Mouse (Mus musculus): ENCODE measurements around the gene Gm9044. TPM values are rescaled to one million over a fixed set of nuclear protein-coding genes. Genes with fewer than 3 reads are reported as not detected.
"Not testable (repeated sequence)": the region's sequence is repeated elsewhere in the genome, so short reads cannot be mapped to it uniquely, and the experiment has no call there.

The Gm9044 gene
- total RNA-seq (2015; ENCODE audit: low replicate concordance) (not detected in 2 replicates), total RNA-seq (2017; ENCODE audit: low replicate concordance) (0.17 TPM in 1 of 2 replicates, not detected in the other)

GRCm38 (mm10) chr10:118332308-118332707 is at the start of gene Gm9044:
Gene Gm9044, minus strand, starts transcription at chr10:118332408.
- not testable (repeated sequence) for ATAC-seq (replicated peaks; ENCODE audit: low FRiP score, poor library complexity, severe bottlenecking)

GRCm38 (mm10) chr10:118370443-118370842 is 38.2 kb upstream of the Gm9044 start:
- ATAC-seq (replicated peaks; ENCODE audit: low FRiP score, poor library complexity, severe bottlenecking), result no peak

GRCm38 (mm10) chr10:118369518-118369917 is 37.3 kb upstream of the Gm9044 start:
- ATAC-seq (replicated peaks; ENCODE audit: low FRiP score, poor library complexity, severe bottlenecking), result no peak

DNA sequence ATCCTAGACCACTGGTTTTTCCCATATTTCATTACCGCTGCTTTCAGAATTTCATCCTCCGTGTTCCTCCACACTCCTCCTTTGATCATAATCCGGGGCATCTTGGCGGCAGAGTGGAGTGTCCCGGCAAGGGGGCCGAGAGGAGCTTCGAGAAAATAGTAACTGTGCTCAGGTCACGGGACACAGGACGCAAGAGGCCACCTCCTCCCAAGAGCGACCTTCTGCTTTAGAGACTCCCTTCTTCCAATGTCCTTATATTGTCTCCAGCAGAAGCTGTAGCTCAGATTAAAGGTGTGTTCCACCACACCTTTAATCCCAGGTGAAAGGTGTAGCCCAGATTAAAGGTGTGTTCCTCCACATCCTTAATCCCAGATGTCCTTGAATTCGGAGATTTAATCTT is 21.8 kb upstream of the Gm9044 start, which contains the start of gene Gm9049:
Gm9049 (minus strand) TSS at position 101 of the 400 bp plus-strand sequence.
- not testable (repeated sequence) for ATAC-seq (replicated peaks; ENCODE audit: low FRiP score, poor library complexity, severe bottlenecking)

DNA sequence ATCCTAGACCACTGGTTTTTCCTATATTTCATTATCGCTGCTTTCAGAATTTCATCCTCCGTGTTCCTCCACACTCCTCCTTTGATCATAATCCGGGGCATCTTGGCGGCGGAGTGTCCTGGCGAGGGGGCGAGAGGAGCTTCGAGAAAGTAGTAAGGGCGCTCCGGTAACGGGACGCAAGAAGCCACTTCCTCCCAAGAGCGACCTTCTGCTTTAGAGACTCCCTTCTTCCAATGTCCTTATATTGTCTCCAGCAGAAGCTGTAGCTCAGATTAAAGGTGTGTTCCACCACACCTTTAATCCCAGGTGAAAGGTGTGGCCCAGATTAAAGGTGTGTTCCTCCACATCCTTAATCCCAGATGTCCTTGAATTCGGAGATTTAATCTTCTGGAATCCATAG is 16.4 kb upstream of the Gm9044 start, which contains the start of gene Gm9048:
Gm9048 (minus strand) TSS at position 101 of the 400 bp plus-strand sequence.
- not testable (repeated sequence) for ATAC-seq (replicated peaks; ENCODE audit: low FRiP score, poor library complexity, severe bottlenecking)

GRCm38 (mm10) chr10:118343155-118343554 is 10.9 kb upstream of the Gm9044 start, which contains the start of gene Gm9046:
Gene Gm9046, minus strand, starts transcription at chr10:118343255.
- not testable (repeated sequence) for ATAC-seq (replicated peaks; ENCODE audit: low FRiP score, poor library complexity, severe bottlenecking)

DNA sequence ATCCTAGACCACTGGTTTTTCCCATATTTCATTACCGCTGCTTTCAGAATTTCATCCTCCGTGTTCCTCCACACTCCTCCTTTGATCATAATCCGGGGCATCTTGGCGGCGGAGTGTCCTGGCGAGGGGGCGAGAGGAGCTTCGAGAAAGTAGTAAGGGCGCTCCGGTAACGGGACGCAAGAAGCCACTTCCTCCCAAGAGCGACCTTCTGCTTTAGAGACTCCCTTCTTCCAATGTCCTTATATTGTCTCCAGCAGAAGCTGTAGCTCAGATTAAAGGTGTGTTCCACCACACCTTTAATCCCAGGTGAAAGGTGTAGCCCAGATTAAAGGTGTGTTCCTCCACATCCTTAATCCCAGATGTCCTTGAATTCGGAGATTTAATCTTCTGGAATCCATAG is 5.5 kb upstream of the Gm9044 start, which contains the start of gene Gm9045:
Gm9045 (minus strand) TSS at position 101 of the 400 bp plus-strand sequence.
- not testable (repeated sequence) for ATAC-seq (replicated peaks; ENCODE audit: low FRiP score, poor library complexity, severe bottlenecking)

- not testable (repeated sequence) for ATAC-seq (replicated peaks; ENCODE audit: low FRiP score, poor library complexity, severe bottlenecking)
These were observed 5.3 kb downstream of the Gm9044 start, which contains the start of gene Gm9040 for GRCm38 (mm10) chr10:118326869-118327268. Gene Gm9040, minus strand, starts transcription at chr10:118326969.

DNA sequence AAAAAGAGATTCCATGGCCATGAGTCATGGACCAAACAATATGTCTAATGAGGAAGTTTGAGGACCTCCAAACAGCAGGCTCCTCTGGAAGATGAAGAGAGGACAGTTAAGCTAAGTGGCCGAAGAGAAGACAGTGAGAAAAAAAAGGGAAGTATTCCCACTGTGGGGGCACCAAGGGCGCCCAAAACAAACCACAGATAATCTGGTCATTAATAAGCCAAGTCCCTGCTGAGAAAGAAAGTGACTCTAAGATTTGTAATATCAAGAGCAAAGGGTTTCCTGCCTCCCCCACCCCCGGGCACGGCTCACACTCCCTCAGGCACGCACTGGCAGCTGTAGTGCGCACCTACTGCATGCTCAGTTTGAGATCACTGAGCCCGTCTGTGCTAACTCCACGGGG is 13.2 kb downstream of the Gm9044 start:
- no peak for ATAC-seq (replicated peaks; ENCODE audit: low FRiP score, poor library complexity, severe bottlenecking)

DNA sequence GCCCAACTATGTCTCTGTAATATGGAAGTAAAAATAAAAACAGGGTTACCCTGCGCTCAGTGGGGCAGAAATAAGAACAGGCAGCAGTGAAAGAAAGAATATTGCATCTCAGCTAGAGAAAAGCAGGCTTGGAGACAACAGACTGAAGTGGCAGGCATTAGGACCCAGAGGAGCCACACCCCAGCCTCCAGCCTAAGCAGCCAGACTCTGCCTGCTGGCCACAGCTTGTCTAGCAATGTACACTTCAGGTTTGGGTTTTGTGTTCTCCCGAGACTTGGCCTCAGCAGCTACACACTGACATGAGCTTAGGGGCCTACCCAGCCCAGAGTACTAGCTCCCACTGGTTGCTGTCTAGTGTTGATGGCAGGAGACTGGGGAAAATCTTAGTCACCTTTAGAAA is 30.1 kb downstream of the Gm9044 start:
- not testable (repeated sequence) for ATAC-seq (replicated peaks; ENCODE audit: low FRiP score, poor library complexity, severe bottlenecking)

DNA sequence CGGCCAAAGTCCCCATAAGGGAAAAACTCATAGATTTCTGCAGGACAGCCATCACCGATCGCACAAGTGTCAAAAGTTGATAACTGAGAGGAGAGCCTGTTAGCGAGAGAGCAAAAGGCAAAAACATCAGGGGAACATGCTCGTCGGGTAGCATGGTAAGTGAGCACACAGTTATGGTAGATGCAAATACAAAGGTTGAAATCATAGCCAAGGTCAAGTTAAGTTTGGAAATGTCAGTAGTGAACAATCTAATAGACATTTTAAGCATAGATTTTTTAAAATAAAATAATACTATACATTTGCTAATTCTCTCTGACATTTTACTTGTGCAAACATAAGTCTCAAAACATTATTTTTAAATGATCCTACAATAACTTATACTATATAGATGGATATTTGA is 37.3 kb downstream of the Gm9044 start, which contains the start of gene Iltifb:
Iltifb (minus strand) TSS at position 101 of the 400 bp plus-strand sequence.
- no peak for ATAC-seq (replicated peaks; ENCODE audit: low FRiP score, poor library complexity, severe bottlenecking)

- ATAC-seq (replicated peaks; ENCODE audit: low FRiP score, poor library complexity, severe bottlenecking), result not testable (repeated sequence)
These were observed 49.2 kb downstream of the Gm9044 start for GRCm38 (mm10) chr10:118283016-118283415.

- not testable (repeated sequence) for ATAC-seq (replicated peaks; ENCODE audit: low FRiP score, poor library complexity, severe bottlenecking)
These were observed 49.6 kb downstream of the Gm9044 start for GRCm38 (mm10) chr10:118282565-118282964.

Other genes starting within 250 kb of the Gm9044 start
- gene Mdm1, start 190.6 kb downstream of the Gm9044 start, total RNA-seq (2015; ENCODE audit: low replicate concordance), result 2.1 and 14.8 TPM in 2 replicates
- gene Mdm1, start 190.6 kb downstream of the Gm9044 start, total RNA-seq (2017; ENCODE audit: low replicate concordance), result 6.3 and 7.3 TPM in 2 replicates
- not detected in 2 replicates for gene Il22, start 127.5 kb downstream of the Gm9044 start, total RNA-seq (2015; ENCODE audit: low replicate concordance)
- not detected in 2 replicates for gene Il22, start 127.5 kb downstream of the Gm9044 start, total RNA-seq (2017; ENCODE audit: low replicate concordance)
- not detected in 2 replicates for gene Gm32717, start 91.6 kb downstream of the Gm9044 start, total RNA-seq (2015; ENCODE audit: low replicate concordance)
- 0.28 TPM in 1 of 2 replicates, not detected in the other for gene Gm32717, start 91.6 kb downstream of the Gm9044 start, total RNA-seq (2017; ENCODE audit: low replicate concordance)
- gene Gm32802, start 73.7 kb downstream of the Gm9044 start, total RNA-seq (2015; ENCODE audit: low replicate concordance), result not detected in 2 replicates
- 0.28 TPM in 1 of 2 replicates, not detected in the other for gene Gm32802, start 73.7 kb downstream of the Gm9044 start, total RNA-seq (2017; ENCODE audit: low replicate concordance)
- not detected in 2 replicates for gene Iltifb, start 37.4 kb downstream of the Gm9044 start, total RNA-seq (2015; ENCODE audit: low replicate concordance)
- gene Iltifb, start 37.4 kb downstream of the Gm9044 start, total RNA-seq (2017; ENCODE audit: low replicate concordance), result not detected in 2 replicates
- not detected in 2 replicates for gene Gm9040, start 5.4 kb downstream of the Gm9044 start, total RNA-seq (2015; ENCODE audit: low replicate concordance)
- gene Gm9040, start 5.4 kb downstream of the Gm9044 start, total RNA-seq (2017; ENCODE audit: low replicate concordance), result 0.17 TPM in 1 of 2 replicates, not detected in the other
- gene Gm9045, start 5.4 kb upstream of the Gm9044 start, total RNA-seq (2015; ENCODE audit: low replicate concordance), result not detected in 2 replicates
- 0.26 TPM in 1 of 2 replicates, not detected in the other for gene Gm9045, start 5.4 kb upstream of the Gm9044 start, total RNA-seq (2017; ENCODE audit: low replicate concordance)
- gene Gm9046, start 10.8 kb upstream of the Gm9044 start, total RNA-seq (2015; ENCODE audit: low replicate concordance), result not detected in 2 replicates
- gene Gm9046, start 10.8 kb upstream of the Gm9044 start, total RNA-seq (2017; ENCODE audit: low replicate concordance), result not detected in 2 replicates
- gene Gm9048, start 16.3 kb upstream of the Gm9044 start, total RNA-seq (2015; ENCODE audit: low replicate concordance), result not detected in 2 replicates
- gene Gm9048, start 16.3 kb upstream of the Gm9044 start, total RNA-seq (2017; ENCODE audit: low replicate concordance), result not detected in 2 replicates
- gene Gm9049, start 21.7 kb upstream of the Gm9044 start, total RNA-seq (2015; ENCODE audit: low replicate concordance), result not detected in 2 replicates
- gene Gm9049, start 21.7 kb upstream of the Gm9044 start, total RNA-seq (2017; ENCODE audit: low replicate concordance), result 0.26 TPM in 1 of 2 replicates, not detected in the other
- not detected in 2 replicates for gene Ifng, start 108.6 kb upstream of the Gm9044 start, total RNA-seq (2015; ENCODE audit: low replicate concordance)
- not detected in 2 replicates for gene Ifng, start 108.6 kb upstream of the Gm9044 start, total RNA-seq (2017; ENCODE audit: low replicate concordance)